7 mouse cellular contexts compared by ENCODE assay signal in genomic region chr15:97907801-97908751, GRCm38 (mm10). TPM values are rescaled to one million over a fixed set of nuclear protein-coding genes. Genes with fewer than 3 reads are reported as not detected.
DNase-seq lines count a peak whose midpoint lies in the region; ATAC-seq and TF ChIP-seq lines count a peak whose summit lies in the region.

No protein-coding gene starts in this region.

- peak; percentile 92 for DNase-seq in MEL (ENCODE audit: low read depth, low spot score)
- DNase-seq in forebrain, postnatal 0 days = no peak
- peak; percentile 20 for DNase-seq in hindbrain, postnatal 0 days (ENCODE audit: low spot score)
- peak; percentile 62 for DNase-seq in neural tube, embryonic 11.5 days (ENCODE audit: low spot score)
- peak; percentile 77 for DNase-seq in thymus, postnatal 0 days (ENCODE audit: low spot score)

- no peak overlapping the region for H3K27ac ChIP-seq in MEL (ENCODE audit: control insufficient read depth, low read depth, low read length)
- H3K27ac ChIP-seq in bone marrow macrophage, adult 2 months (ENCODE audit: insufficient read depth, low read depth, low read length) = no peak overlapping the region
- H3K27ac ChIP-seq in forebrain, postnatal 0 days (ENCODE audit: low read depth, low read length) = no peak overlapping the region
- no peak overlapping the region for H3K27ac ChIP-seq in hindbrain, postnatal 0 days
- no peak overlapping the region for H3K27ac ChIP-seq in liver, embryonic 15.5 days (replicated peaks)
- H3K27ac ChIP-seq in neural tube, embryonic 11.5 days (ENCODE audit: low read depth, low read length) = no peak overlapping the region

- TF ChIP-seq CTCF in MEL (IDR thresholded peaks at IDR 0.05 in 2 of 3, conservative IDR thresholded peaks at IDR 0.05 in 1 of 3; ENCODE audit: control insufficient read depth in 1 of 3, insufficient read depth in 1 of 3, low read depth in 2 of 3, low read length in 3 of 3, poor library complexity in 1 of 3, severe bottlenecking in 1 of 3) = no peak
- no peak for TF ChIP-seq CTCF in bone marrow macrophage, adult 2 months (IDR thresholded peaks at IDR 0.05; ENCODE audit: low read depth, low read length)
- no peak for TF ChIP-seq CTCF in forebrain, postnatal 0 days (IDR thresholded peaks at IDR 0.05; ENCODE audit: low read depth)
- no peak for TF ChIP-seq CTCF in hindbrain, postnatal 0 days (IDR thresholded peaks at IDR 0.05; ENCODE audit: low read depth)

- peak overlapping the region; percentile 59 for H3K4me2 ChIP-seq in forebrain, postnatal 0 days (ENCODE audit: low read depth)
- peak overlapping the region; percentile 71 for H3K4me2 ChIP-seq in hindbrain, postnatal 0 days (ENCODE audit: low read depth, low read length)
- H3K4me2 ChIP-seq in liver, embryonic 15.5 days = peak overlapping the region; percentile 83
- peak overlapping the region; percentile 55 for H3K4me2 ChIP-seq in neural tube, embryonic 11.5 days (ENCODE audit: low read depth)

- H3K79me2 ChIP-seq in MEL (ENCODE audit: control insufficient read depth, insufficient read depth, low read length, poor library complexity) = no peaks in the 10 kb centered on the region

- 2% methylated on average over 59 of the region's 59 CpGs for WGBS in forebrain, postnatal 0 days
- 1% methylated on average over 59 of the region's 59 CpGs for WGBS in hindbrain, postnatal 0 days
- under 1% methylated on average over 59 of the region's 59 CpGs for WGBS in liver, embryonic 15.5 days (ENCODE audit: insufficient replicate concordance)
- WGBS in neural tube, embryonic 11.5 days = 2% methylated on average over 59 of the region's 59 CpGs

- 0 out of 4 replicates have a peak, but pooled peaks cover 0 to 2% of the 10 kb centered on the region in 2 experiments for H3K36me3 ChIP-seq in MEL (ENCODE audit: control insufficient read depth in 1 of 2, insufficient read depth in 2 of 2, low read length in 2 of 2)
- no peaks in the 10 kb centered on the region for H3K36me3 ChIP-seq in forebrain, postnatal 0 days (ENCODE audit: insufficient read depth)
- H3K36me3 ChIP-seq in hindbrain, postnatal 0 days (ENCODE audit: insufficient read depth, low read length) = no peaks in the 10 kb centered on the region
- no peaks in the 10 kb centered on the region for H3K36me3 ChIP-seq in liver, embryonic 15.5 days (replicated peaks)
- H3K36me3 ChIP-seq in neural tube, embryonic 11.5 days (ENCODE audit: control insufficient read depth, insufficient read depth, low read length) = no peaks in the 10 kb centered on the region

- peak; percentile 12 to 25; a peak in 2 of 4 replicates for TF ChIP-seq EP300 in MEL (IDR thresholded peaks at IDR 0.05; ENCODE audit: low read depth in 1 of 2, low read length in 2 of 2)

- peak overlapping the region; percentile 59 to 91 for H3K4me3 ChIP-seq in MEL (ENCODE audit: control insufficient read depth in 1 of 2, insufficient read depth in 1 of 2, low read depth in 2 of 2, low read length in 2 of 2)
- H3K4me3 ChIP-seq in bone marrow macrophage, adult 2 months (ENCODE audit: insufficient read depth, low read length) = peak overlapping the region; percentile 57
- peak overlapping the region; percentile 29 for H3K4me3 ChIP-seq in forebrain, postnatal 0 days (ENCODE audit: low read depth, low read length)
- H3K4me3 ChIP-seq in hindbrain, postnatal 0 days (ENCODE audit: low read length) = peak overlapping the region; percentile 32
- H3K4me3 ChIP-seq in liver, embryonic 15.5 days (replicated peaks) = peak overlapping the region; percentile 54
- H3K4me3 ChIP-seq in neural tube, embryonic 11.5 days (ENCODE audit: low read depth, low read length) = peak overlapping the region; percentile 38

- peak overlapping the region; percentile 41 for H3K9ac ChIP-seq in MEL (ENCODE audit: control insufficient read depth, low read depth, low read length, poor library complexity, severe bottlenecking)
- H3K9ac ChIP-seq in forebrain, postnatal 0 days = no peak overlapping the region
- H3K9ac ChIP-seq in hindbrain, postnatal 0 days (replicated peaks; ENCODE audit: low read length) = no peak overlapping the region
- peak overlapping the region; percentile 32; the same call in 1 of the 2 replicates for H3K9ac ChIP-seq in liver, embryonic 15.5 days
- H3K9ac ChIP-seq in neural tube, embryonic 11.5 days (ENCODE audit: low read length) = 0 out of 2 replicates have a peak overlapping the region, but pooled peaks have one; percentile 18

- H3K9me3 ChIP-seq in MEL (replicated peaks; ENCODE audit: insufficient read depth, low read length) = no peaks in the 10 kb centered on the region
- H3K9me3 ChIP-seq in forebrain, postnatal 0 days (ENCODE audit: low read length) = no peaks in the 10 kb centered on the region
- no peaks in the 10 kb centered on the region for H3K9me3 ChIP-seq in hindbrain, postnatal 0 days (ENCODE audit: low read length)
- H3K9me3 ChIP-seq in liver, embryonic 15.5 days (replicated peaks) = no peaks in the 10 kb centered on the region
- no peaks in the 10 kb centered on the region for H3K9me3 ChIP-seq in neural tube, embryonic 11.5 days (ENCODE audit: control insufficient read depth, low read length)

- peaks cover 0 to 10% of the 10 kb centered on the region in 2 experiments; a peak in 2 of 4 replicates for H3K4me1 ChIP-seq in MEL (ENCODE audit: control insufficient read depth in 1 of 2, insufficient read depth in 2 of 2, low read length in 2 of 2)
- H3K4me1 ChIP-seq in bone marrow macrophage, adult 2 months (ENCODE audit: control insufficient read depth, insufficient read depth, low read length) = peaks cover 12% of the 10 kb centered on the region
- H3K4me1 ChIP-seq in forebrain, postnatal 0 days (ENCODE audit: insufficient read depth) = peaks cover 9% of the 10 kb centered on the region; the same call in 1 of the 2 replicates
- H3K4me1 ChIP-seq in hindbrain, postnatal 0 days (ENCODE audit: insufficient read depth, low read length) = 0 out of 2 replicates have a peak, but pooled peaks cover 4% of the 10 kb centered on the region
- H3K4me1 ChIP-seq in liver, embryonic 15.5 days (replicated peaks) = peaks cover 17% of the 10 kb centered on the region
- peaks cover 8% of the 10 kb centered on the region; the same call in 1 of the 2 replicates for H3K4me1 ChIP-seq in neural tube, embryonic 11.5 days (ENCODE audit: control insufficient read depth, insufficient read depth, low read length)

- peak; percentile 51 for ATAC-seq in forebrain, postnatal 0 days
- peak; percentile 55; the same call in 1 of the 2 replicates for ATAC-seq in hindbrain, postnatal 0 days
- peak; percentile 75 for ATAC-seq in liver, embryonic 15.5 days (ENCODE audit: insufficient read depth)
- peak; percentile 23 for ATAC-seq in neural tube, embryonic 11.5 days (ENCODE audit: insufficient read depth, low FRiP score, low TSS enrichment)

- no peak for TF ChIP-seq RAD21 in MEL (IDR thresholded peaks at IDR 0.05; ENCODE audit: low read depth, low read length)

- TF ChIP-seq POLR2A in MEL (IDR thresholded peaks at IDR 0.05; ENCODE audit: control insufficient read depth in 1 of 2, insufficient read depth in 1 of 2, low read depth in 1 of 2, low read length in 2 of 2, poor library complexity in 1 of 2) = peak in 1 of 2 experiments; percentile 34; a peak in 1 of 4 replicates
- TF ChIP-seq POLR2A in bone marrow macrophage, adult 2 months (IDR thresholded peaks at IDR 0.05; ENCODE audit: borderline replicate concordance, low read depth, low read length) = no peak

- H3K27me3 ChIP-seq in MEL (ENCODE audit: control insufficient read depth in 1 of 2, insufficient read depth in 2 of 2, low read length in 2 of 2) = peaks cover 18 to 30% of the 10 kb centered on the region in 2 experiments
- peaks cover 11% of the 10 kb centered on the region; the same call in 1 of the 2 replicates for H3K27me3 ChIP-seq in forebrain, postnatal 0 days (ENCODE audit: insufficient read depth, low read length)
- H3K27me3 ChIP-seq in hindbrain, postnatal 0 days (ENCODE audit: insufficient read depth, low read length) = peaks cover 8% of the 10 kb centered on the region
- H3K27me3 ChIP-seq in liver, embryonic 15.5 days = peaks cover 70% of the 10 kb centered on the region
- H3K27me3 ChIP-seq in neural tube, embryonic 11.5 days (ENCODE audit: control insufficient read depth, insufficient read depth, low read length) = peaks cover 19% of the 10 kb centered on the region

TF ChIP-seq in MEL, 35 proteins besides CTCF, POLR2A, EP300 and RAD21 (continues in another document):
- TF ChIP-seq KAT2A (conservative IDR thresholded peaks at IDR 0.05; ENCODE audit: low read depth, low read length) = no peak
- TF ChIP-seq ETS1 (IDR thresholded peaks at IDR 0.05; ENCODE audit: low read depth, low read length) = no peak
- TF ChIP-seq GATA1 (IDR thresholded peaks at IDR 0.05; ENCODE audit: low read depth, low read length) = no peak

RNA-seq across cellular contexts. Expression of gene Vdr, which starts 2.4 kb away (rescaled TPM):
- total RNA-seq in MEL (2012; rRNA removed) = 0.54 and 0.69 TPM in 2 replicates
- 1 to 10 TPM in 1 of 2 experiments, not detected in 1; 1.9 TPM for polyA plus RNA-seq in MEL (2012; ENCODE audit: insufficient read depth in 1 of 2, insufficient read length in 2 of 2, low read depth in 1 of 2, low replicate concordance in 2 of 2, missing spikeins in 1 of 2)
- 0.45 and 0.82 TPM in 2 replicates for polyA plus RNA-seq in bone marrow macrophage, adult 2 months (2012; ENCODE audit: insufficient read depth, insufficient read length, missing spikeins)
- 0.15 and 0.76 TPM in 2 replicates for total RNA-seq in forebrain, postnatal 0 days (2014; rRNA removed)
- 0.04 and 0.05 TPM in 2 replicates for polyA plus RNA-seq in forebrain, postnatal 0 days (2015; fragmentation: Nextera tagmentation; extraction: Ambion mirVana)
- 0.26 and 0.29 TPM in 2 replicates for total RNA-seq in hindbrain, postnatal 0 days (2014; rRNA removed)
- 0.38 and 0.76 TPM in 2 replicates for polyA plus RNA-seq in hindbrain, postnatal 0 days (2015; fragmentation: Nextera tagmentation; extraction: Ambion mirVana)
- polyA plus RNA-seq in liver, embryonic 15.5 days (2015; fragmentation: Nextera tagmentation; extraction: Ambion mirVana) = 0.14 and 0.15 TPM in 2 replicates
- 0.16 TPM in 1 of 2 replicates, not detected in the other for polyA plus RNA-seq in neural tube, embryonic 11.5 days (2014; fragmentation: Nextera tagmentation; extraction: Ambion mirVana)
- polyA plus RNA-seq in thymus, postnatal 0 days (2015; fragmentation: Nextera tagmentation; extraction: Ambion mirVana) = 2.2 and 2.5 TPM in 2 replicates

RNA-seq across cellular contexts. Expression of gene Tmem106c, which starts 55.9 kb away (rescaled TPM):
- 54.3 and 57.9 TPM in 2 replicates for total RNA-seq in MEL (2012; rRNA removed)
- polyA plus RNA-seq in MEL (2012; ENCODE audit: insufficient read depth in 1 of 2, insufficient read length in 2 of 2, low read depth in 1 of 2, low replicate concordance in 2 of 2, missing spikeins in 1 of 2) = 100 to 1,000 TPM in 1 of 2 experiments, not detected in 1; 121 TPM
- polyA plus RNA-seq in bone marrow macrophage, adult 2 months (2012; ENCODE audit: insufficient read depth, insufficient read length, missing spikeins) = 60.3 and 70.3 TPM in 2 replicates
- 44.4 and 50.8 TPM in 2 replicates for total RNA-seq in forebrain, postnatal 0 days (2014; rRNA removed)
- polyA plus RNA-seq in forebrain, postnatal 0 days (2015; fragmentation: Nextera tagmentation; extraction: Ambion mirVana) = 62.8 and 66.1 TPM in 2 replicates
- 53.7 and 57.9 TPM in 2 replicates for total RNA-seq in hindbrain, postnatal 0 days (2014; rRNA removed)
- polyA plus RNA-seq in hindbrain, postnatal 0 days (2015; fragmentation: Nextera tagmentation; extraction: Ambion mirVana) = 55.9 and 57.9 TPM in 2 replicates
- polyA plus RNA-seq in liver, embryonic 15.5 days (2015; fragmentation: Nextera tagmentation; extraction: Ambion mirVana) = 14.2 and 15.8 TPM in 2 replicates
- 50.2 and 55.9 TPM in 2 replicates for polyA plus RNA-seq in neural tube, embryonic 11.5 days (2014; fragmentation: Nextera tagmentation; extraction: Ambion mirVana)
- 39.0 and 40.9 TPM in 2 replicates for polyA plus RNA-seq in thymus, postnatal 0 days (2015; fragmentation: Nextera tagmentation; extraction: Ambion mirVana)

Comparison
In these comparisons a context has a peak if more than half of its experiments do, and no peak if none do; other contexts are left out.
1. H3K9ac ChIP-seq: peak in MEL (single experiment), liver, embryonic 15.5 days (single experiment) and neural tube, embryonic 11.5 days (single experiment); none in forebrain, postnatal 0 days (single experiment) and hindbrain, postnatal 0 days (single experiment).
2. ATAC-seq: peak in every context shown above with its lines; median percentile 75 in liver, embryonic 15.5 days; 55 in hindbrain, postnatal 0 days; 51 in forebrain, postnatal 0 days; 23 in neural tube, embryonic 11.5 days.
3. Peak in every context shown above with its lines, with median percentiles within 50 percentile points of each other: H3K4me3 ChIP-seq and H3K4me2 ChIP-seq.